Mouse (Mus musculus) thymus, adult 2 months (tissue): ENCODE results near the gene Uvssa.
A peak's percentile ranks its signal among the peaks of the same experiment; 100 is the strongest.

Experiments used
- CTCF ChIP-seq: fragments of 200-500 bp; IDR thresholded peaks from 2 replicates; pipeline ENCODE4 v1.5.1; 2012; ENCODE audit warnings: mild to moderate bottlenecking, control low read depth, low read length, moderate library complexity, borderline replicate concordance; ENCODE audit not compliant: control insufficient read depth, poor library complexity, insufficient read depth; ENCODE audit errors: extremely low read depth
- POLR2A ChIP-seq: fragments of 200-500 bp; IDR thresholded peaks from 2 replicates; pipeline ENCODE4 v1.6.1; 2012; ENCODE audit warnings: mild to moderate bottlenecking, low read length, control low read depth, moderate library complexity; ENCODE audit not compliant: control insufficient read depth, poor library complexity, insufficient read depth; ENCODE audit errors: extremely low read depth

- TF ChIP-seq POLR2A: peak; percentile 92
- peak; percentile 67; the same call in 1 of the 2 replicates for TF ChIP-seq CTCF
Measured at GRCm38 (mm10) chr5:33335273-33335976, 42.9 kb upstream of the Uvssa start, which contains the start of gene Maea.
